Mouse (Mus musculus) lung, embryonic 16.5 days (tissue): ENCODE results near the gene 1110008L16Rik. TPM values are rescaled to one million over a fixed set of nuclear protein-coding genes. Genes with fewer than 3 reads are reported as not detected.
"Not testable (repeated sequence)": the region's sequence is repeated elsewhere in the genome, so short reads cannot be mapped to it uniquely, and the experiment has no call there.

Experiments used
- ATAC-seq: fragments of 200-750 bp; cut with Nextera tagmentation; 2 replicates; pipeline ENCODE4 v1.8.0; 2017; ENCODE audit warnings: low read depth, mild to moderate bottlenecking, moderate library complexity
- H3K27ac ChIP-seq: fragments of 300-500 bp; sonication (generic); 2 replicates; pipeline ENCODE4 v1.5.1; 2014; ENCODE audit warnings: mild to moderate bottlenecking, control low read depth, low read length
- H3K27me3 ChIP-seq: fragments of 300-500 bp; sonication (generic); 2 replicates; pipeline ENCODE4 v1.6.1; 2014; ENCODE audit warnings: low read depth, low read length, mixed read lengths; ENCODE audit not compliant: control insufficient read depth, insufficient read depth
- H3K36me3 ChIP-seq: fragments of 300-500 bp; sonication (generic); 2 replicates; pipeline ENCODE4 v1.6.1; 2014; ENCODE audit warnings: low read length; ENCODE audit not compliant: control insufficient read depth, insufficient read depth
- H3K4me1 ChIP-seq: fragments of 300-500 bp; sonication (generic); replicated peaks from 2 replicates; pipeline ENCODE4 v1.6.1; 2014; ENCODE audit warnings: low read length, mixed read lengths; ENCODE audit not compliant: control insufficient read depth, insufficient read depth
- H3K4me2 ChIP-seq: fragments of 300-500 bp; sonication (generic); 2 replicates; pipeline ENCODE4 v1.6.1; 2014; ENCODE audit warnings: low read depth, low read length, control low read depth
- H3K4me3 ChIP-seq: fragments of 300-500 bp; sonication (generic); 2 replicates; pipeline ENCODE4 v1.5.1; 2014; ENCODE audit warnings: mild to moderate bottlenecking, low read length, control low read depth
- H3K9ac ChIP-seq: fragments of 300-500 bp; sonication (generic); 2 replicates; pipeline ENCODE4 v1.6.1; 2014; ENCODE audit warnings: low read length, control low read depth
- H3K9me3 ChIP-seq: fragments of 300-500 bp; sonication (generic); 2 replicates; pipeline ENCODE4 v1.6.1; 2016; ENCODE audit warnings: low read length; ENCODE audit not compliant: control insufficient read depth
- WGBS: fragments of 180-500 bp; shearing (Covaris S2); extraction: QIAGEN DNeasy Blood & Tissue Kit; methylation state at CpG from one replicate; pipeline ENCODE4 v1.1.7; 2014; 5-methylcytosine and 5-hydroxymethylcytosine counted together
- polyA plus RNA-seq: library from polyadenylated mRNA; unstranded; fragments of >200 nt; fragmentation: Nextera tagmentation; extraction: Ambion mirVana; gene quantifications from 2 replicates; pipeline ENCODE4 v1.2.1, GENCODE M21; 2015

The 1110008L16Rik gene
- polyA plus RNA-seq, 1 experiment from 2014 or later: 16.6 TPM

DNA sequence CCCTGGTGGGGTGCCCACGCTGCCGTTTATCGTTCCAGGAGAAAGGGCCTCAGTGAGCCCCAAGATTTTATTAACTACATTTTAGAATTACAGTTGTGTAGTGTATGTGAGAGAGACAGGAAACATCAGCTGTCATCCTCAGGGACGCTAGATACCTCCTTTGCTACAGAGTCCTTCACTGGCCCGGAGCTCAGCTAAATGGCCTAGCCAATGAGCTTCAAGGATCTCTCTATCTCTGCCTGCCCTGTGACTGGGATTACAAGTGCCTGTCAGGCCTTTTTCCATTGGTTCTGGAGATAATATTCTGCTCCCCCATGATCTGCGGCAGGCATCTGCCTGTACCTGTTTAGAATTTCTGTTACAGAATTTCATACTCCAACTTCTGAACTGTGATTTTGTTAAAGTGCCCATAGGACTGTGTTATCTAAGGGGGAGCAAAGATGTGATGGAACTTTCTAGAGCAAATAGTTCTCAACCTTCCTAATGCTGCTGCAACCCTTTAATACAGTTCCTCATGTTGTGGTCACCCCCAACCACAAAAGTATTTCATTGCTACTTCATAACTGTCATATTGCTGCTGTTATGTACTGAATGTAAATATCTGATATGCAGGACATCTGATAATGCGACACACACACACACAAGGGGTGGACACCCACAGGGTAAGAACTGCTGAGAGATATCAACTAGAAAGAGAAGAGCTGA lies 87.9 kb downstream of the 1110008L16Rik start:
- no peak overlapping the region for H3K27ac ChIP-seq
- H3K4me1 ChIP-seq: peaks cover 17% of the 10 kb centered on the region
- H3K9me3 ChIP-seq: no peaks in the 10 kb centered on the region
- no peaks in the 10 kb centered on the region for H3K36me3 ChIP-seq
- ATAC-seq: no peak
- H3K4me2 ChIP-seq: no peak overlapping the region
- H3K9ac ChIP-seq: no peak overlapping the region
- no peaks in the 10 kb centered on the region for H3K27me3 ChIP-seq
- H3K4me3 ChIP-seq: no peak overlapping the region
- 56% methylated on average over 7 of the region's 7 CpGs for WGBS

DNA sequence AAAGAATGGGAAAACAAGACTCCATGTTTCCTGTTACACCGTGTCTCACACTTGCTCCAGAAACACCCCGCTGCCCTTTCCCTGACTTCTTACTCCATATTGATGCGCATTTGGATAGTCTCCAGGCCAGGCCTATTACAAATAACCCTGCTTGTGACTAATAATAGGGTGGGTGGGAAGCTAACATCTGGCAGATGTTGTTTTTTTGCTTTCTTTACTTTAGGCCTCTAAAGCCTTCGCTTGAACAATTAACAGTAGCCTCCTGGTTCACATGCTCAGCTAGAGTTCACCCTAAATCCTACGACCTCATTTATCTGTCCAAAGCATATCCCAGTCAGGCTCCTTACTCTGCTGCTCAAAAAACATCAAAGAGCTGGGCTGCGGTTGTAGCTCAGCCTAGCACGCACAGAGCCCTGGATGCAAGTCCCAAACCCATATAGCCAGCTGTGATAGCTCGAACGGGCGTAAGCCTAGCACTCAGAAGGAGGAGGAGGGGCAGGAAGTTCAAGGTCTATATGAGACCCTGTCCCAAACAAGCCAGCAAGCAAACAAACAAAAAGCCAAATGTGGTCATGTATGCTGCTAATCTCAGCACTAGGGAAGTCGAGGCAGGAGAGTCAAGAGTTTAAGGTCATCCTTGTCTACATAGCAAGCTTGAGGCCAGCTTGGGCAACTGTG lies 88.5 kb downstream of the 1110008L16Rik start:
- Histone ChIP-seq H3K4me1 (peaks cover 17% of the 10 kb centered on the region), H3K36me3 (no peaks in the 10 kb centered on the region), H3K9me3 (no peaks in the 10 kb centered on the region), H3K27ac (no peak overlapping the region), H3K4me3 (no peak overlapping the region), H3K27me3 (no peaks in the 10 kb centered on the region), H3K9ac (no peak overlapping the region), H3K4me2 (no peak overlapping the region)
- ATAC-seq: peak; percentile 72
- WGBS: 46% methylated on average over 11 of the region's 11 CpGs

DNA sequence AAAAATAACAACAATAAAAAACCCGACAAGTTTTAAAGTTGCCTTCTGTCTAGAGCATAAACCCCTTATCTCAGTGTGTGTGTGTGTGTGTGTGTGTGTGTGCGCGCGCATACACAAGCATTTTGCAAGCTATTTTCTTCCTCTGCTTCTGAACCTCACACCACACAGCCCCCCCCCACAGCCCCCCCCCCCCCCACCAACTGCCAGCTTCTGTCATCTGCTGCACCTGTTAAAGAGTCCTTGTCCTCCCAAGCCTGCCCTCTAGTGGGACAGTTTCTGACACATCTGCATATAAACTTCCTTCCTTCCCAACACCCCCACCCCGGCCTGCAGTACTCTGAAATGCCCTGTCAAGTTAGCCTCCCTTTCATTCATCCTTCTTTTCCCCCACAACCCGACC lies 89.1 kb downstream of the 1110008L16Rik start:
- 59% methylated on average over 6 of the region's 6 CpGs for WGBS
- Histone ChIP-seq H3K4me3 (no peak overlapping the region), H3K27ac (peak overlapping the region; percentile 45)

DNA sequence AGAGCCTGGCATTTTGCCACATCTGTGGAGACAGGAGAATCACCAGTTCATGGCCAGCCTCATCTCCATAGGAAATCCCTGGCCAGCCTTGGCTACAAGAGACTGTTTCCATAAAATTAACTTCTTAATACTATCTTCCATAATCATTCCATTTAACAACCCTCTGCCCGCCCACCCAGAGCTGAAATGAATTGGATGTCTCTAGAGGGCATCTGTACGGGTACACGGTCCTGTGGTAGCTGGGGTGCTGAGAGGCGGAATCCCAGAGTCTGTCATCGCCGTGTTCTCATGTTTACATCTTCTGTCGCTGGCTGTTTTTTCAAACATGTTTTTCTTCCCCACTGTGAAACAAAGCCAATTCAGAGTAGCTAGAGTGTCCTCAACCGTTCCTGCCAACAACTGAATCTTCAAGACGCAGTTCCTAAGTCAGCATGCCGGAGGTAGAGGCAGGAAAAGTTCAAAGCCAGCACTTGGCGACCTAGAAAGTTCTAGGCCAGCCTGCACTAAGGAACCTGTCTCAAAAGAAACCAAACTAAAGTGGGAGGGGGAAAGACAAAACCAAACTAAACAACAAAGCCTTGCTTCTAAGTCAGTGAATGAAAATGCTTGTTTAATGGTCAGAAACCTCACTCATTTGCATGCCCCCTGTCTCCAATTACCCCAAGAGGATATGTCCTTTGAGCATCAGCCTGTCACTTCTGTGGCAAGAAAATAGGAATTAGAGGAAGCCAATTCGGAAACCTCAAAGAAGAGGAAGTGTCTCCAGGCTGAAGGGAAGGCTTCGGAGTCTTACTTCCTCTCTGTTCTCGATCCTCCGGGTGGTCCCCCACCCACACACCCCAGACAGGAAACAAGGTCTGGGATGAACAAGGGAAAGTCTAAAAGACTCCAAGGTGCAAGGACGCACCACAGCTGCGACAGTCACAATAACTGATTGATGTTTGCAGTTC lies 90.0 kb downstream of the 1110008L16Rik start:
- Histone ChIP-seq H3K27ac (peak overlapping the region; percentile 45), H3K4me2 (peak overlapping the region; percentile 25; the same call in 1 of the 2 replicates)
- ATAC-seq: peak; percentile 48; the same call in 1 of the 2 replicates

More for the DNA sequence above, 89.1 kb downstream of the 1110008L16Rik start:
- H3K4me1 ChIP-seq: peaks cover 17% of the 10 kb centered on the region
- no peak overlapping the region for H3K4me2 ChIP-seq
- ATAC-seq: peak; percentile 15; the same call in 1 of the 2 replicates
- H3K36me3 ChIP-seq: no peaks in the 10 kb centered on the region
- no peaks in the 10 kb centered on the region for H3K9me3 ChIP-seq
- no peaks in the 10 kb centered on the region for H3K27me3 ChIP-seq
- H3K9ac ChIP-seq: no peak overlapping the region

DNA sequence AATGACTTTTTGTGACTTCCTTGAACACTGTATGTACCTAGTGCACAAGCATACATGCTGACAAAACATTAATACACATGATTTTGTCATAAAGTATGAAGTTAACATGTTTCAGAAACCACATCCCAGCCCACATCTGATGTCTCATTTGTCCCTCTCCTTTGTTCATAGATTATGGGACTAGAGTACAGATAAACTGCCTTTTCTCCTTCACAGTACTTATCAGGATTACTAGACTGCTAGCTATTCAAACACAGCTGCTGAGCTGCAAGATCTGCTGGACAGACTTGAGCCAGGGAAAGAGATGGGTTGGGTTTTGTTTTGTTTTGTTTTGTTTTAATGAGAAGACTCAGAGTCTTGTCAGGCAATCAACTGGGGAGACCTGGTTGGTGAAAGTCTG lies 92.7 kb downstream of the 1110008L16Rik start:
- Histone ChIP-seq H3K4me1 (peaks cover 17% of the 10 kb centered on the region), H3K4me3 (no peak overlapping the region), H3K9ac (no peak overlapping the region), H3K27ac (no peak overlapping the region), H3K27me3 (no peaks in the 10 kb centered on the region), H3K36me3 (no peaks in the 10 kb centered on the region), H3K4me2 (no peak overlapping the region), H3K9me3 (no peaks in the 10 kb centered on the region)
- ATAC-seq: no peak

More for the DNA sequence above, 90.0 kb downstream of the 1110008L16Rik start:
- no peaks in the 10 kb centered on the region for H3K27me3 ChIP-seq
- no peak overlapping the region for H3K9ac ChIP-seq
- peaks cover 17% of the 10 kb centered on the region for H3K4me1 ChIP-seq
- H3K4me3 ChIP-seq: no peak overlapping the region
- no peaks in the 10 kb centered on the region for H3K36me3 ChIP-seq
- 41% methylated on average over 17 of the region's 17 CpGs for WGBS
- no peaks in the 10 kb centered on the region for H3K9me3 ChIP-seq

DNA sequence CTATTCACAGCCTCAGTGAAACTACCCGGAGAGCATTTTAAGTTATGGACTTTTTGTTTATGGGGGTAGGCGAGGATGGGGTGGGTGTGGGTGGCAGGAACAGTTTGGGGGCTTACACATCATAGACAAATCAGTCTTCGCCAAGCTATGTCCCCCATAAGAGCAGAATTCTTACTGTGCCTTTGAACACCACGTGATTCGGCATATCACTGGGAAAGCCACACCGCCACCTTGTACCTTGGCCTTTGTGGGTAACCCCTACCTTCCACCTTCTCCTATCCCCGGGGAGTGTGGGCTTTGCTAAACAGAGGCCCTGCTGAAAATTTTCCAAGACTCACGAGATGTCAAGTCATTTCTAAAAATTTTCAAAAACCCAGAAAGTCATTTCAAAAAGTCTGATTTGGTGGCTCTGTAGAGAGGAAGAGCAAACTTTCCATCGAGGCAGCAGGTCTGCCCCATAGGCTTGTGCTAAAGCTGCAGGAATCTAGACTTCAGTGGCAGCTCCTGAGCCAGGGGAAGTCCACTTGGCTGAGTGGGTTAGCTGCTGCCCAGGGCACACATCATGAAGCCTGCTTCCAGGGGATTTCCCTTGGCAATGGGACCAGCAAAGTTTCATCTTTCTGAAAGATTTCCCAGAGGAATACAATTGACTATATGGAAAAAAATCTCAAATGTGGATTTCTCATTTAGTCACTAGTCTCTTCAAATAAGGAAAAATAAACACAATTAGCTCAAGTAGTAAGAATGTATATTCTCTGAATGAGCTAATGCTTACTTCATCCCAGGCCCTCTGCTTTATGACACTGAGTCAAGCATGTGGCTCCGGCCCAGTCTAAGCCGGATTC lies 93.6 kb downstream of the 1110008L16Rik start:
- Histone ChIP-seq H3K4me1 (peaks cover 18% of the 10 kb centered on the region), H3K4me2 (no peak overlapping the region), H3K9me3 (no peaks in the 10 kb centered on the region), H3K36me3 (no peaks in the 10 kb centered on the region), H3K27me3 (no peaks in the 10 kb centered on the region), H3K4me3 (no peak overlapping the region), H3K27ac (no peak overlapping the region), H3K9ac (no peak overlapping the region)
- WGBS: 81% methylated on average over 11 of the region's 11 CpGs
- ATAC-seq: no peak

DNA sequence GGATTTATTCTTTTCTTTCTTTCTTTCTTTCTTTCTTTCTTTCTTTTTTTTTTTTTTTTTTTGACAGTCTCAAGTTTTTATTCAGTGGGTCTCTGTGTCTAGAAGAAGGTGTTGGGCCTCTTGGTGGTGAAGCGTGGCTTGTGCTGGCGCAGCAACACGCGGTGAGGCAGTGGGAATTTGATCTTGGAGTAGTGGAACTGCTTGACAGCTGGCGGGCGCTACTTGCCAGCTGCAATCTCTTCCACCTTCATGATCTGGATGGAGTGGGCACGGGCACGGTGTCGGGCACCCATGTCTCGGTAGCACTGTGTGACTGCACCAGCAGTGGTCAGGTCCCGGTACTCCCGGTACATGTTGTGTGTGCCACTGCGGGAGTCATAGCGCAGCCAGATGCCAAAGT lies 96.2 kb downstream of the 1110008L16Rik start:
- not testable (repeated sequence) for H3K27me3 ChIP-seq, H3K27ac ChIP-seq, H3K9me3 ChIP-seq, H3K9ac ChIP-seq, ATAC-seq, H3K36me3 ChIP-seq, H3K4me3 ChIP-seq, H3K4me2 ChIP-seq
- H3K4me1 ChIP-seq: peaks cover 13% of the 10 kb centered on the region
- WGBS: 90% methylated on average over 14 of the region's 14 CpGs

DNA sequence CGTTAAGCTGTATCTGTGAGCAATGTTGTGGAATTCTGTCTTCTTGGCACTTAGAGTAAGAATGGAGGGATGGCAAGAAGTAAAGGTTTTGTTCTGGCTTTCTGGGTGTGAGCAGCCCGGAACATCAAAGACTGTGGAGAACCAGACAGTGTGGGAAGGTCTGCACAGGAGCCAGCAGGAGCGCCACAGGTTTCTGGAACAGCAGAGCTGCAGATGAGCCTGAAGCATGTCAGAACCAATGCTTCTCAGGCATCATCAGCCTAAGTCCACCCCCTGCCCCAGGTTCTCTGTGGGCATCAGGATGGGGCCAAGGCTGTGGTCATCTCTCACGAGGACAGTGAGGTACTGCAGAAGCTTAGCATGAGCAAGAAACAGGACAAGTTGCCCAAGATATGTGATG lies 97.2 kb downstream of the 1110008L16Rik start:
- Histone ChIP-seq H3K9ac (no peak overlapping the region), H3K4me1 (peaks cover 13% of the 10 kb centered on the region), H3K27ac (no peak overlapping the region), H3K4me2 (no peak overlapping the region), H3K27me3 (no peaks in the 10 kb centered on the region), H3K36me3 (no peaks in the 10 kb centered on the region; the same call in 1 of the 2 replicates), H3K9me3 (no peaks in the 10 kb centered on the region), H3K4me3 (no peak overlapping the region)
- ATAC-seq: no peak
- WGBS: 91% methylated on average over 4 of the region's 4 CpGs
